Mouse (Mus musculus): Measurements from ENCODE around the gene Tbc1d25.

DNA sequence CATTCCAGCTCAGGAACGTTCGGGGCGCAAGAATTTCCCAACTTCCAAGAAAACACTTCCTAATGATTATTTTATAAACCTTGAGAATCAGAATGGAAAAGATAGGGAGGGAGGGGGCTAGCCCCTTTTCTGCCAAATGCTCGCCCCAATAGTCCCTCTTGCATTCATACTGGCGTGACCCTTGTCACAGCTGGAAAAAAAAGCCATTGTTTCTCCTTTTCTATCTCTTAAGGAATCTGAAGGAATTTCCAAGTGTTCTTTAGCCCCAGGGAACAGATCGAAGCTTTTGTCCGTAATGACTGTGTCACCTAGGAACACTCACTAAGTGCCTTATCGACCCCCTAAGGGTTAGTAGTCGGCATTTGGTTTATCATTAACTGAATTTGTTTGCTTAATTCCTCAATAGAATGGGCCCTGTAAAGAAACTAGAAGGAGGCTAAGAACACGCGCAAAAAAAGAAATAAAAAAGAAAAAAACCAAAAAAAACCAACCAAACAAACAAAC, 30.8 kb upstream of the Tbc1d25 start:
- TF ChIP-seq CTCF (IDR thresholded peaks at IDR 0.05; ENCODE audit: borderline replicate concordance, insufficient read depth, low read length) (no peak), POLR2A (IDR thresholded peaks at IDR 0.05; ENCODE audit: low read depth, low read length) (no peak)

Data from embryonic fibroblast, embryonic 13.5 days (primary cell).